9 mouse cellular contexts compared by ENCODE assay signal in genomic region chr3:80958591-80958990, GRCm38 (mm10). TPM values are rescaled to one million over a fixed set of nuclear protein-coding genes. Genes with fewer than 3 reads are reported as not detected.
DNase-seq lines count a peak whose midpoint lies in the region; ATAC-seq lines count a peak whose summit lies in the region.
"Had no signal": no experiment of that assay in that cellular context is flagged by ENCODE, and none has a peak within 500 bp of the region (broad histone marks: within the 10 kb centered on the region; RNA-seq: fewer than 3 reads in every experiment).

No protein-coding gene starts in this region.

- no peaks in the 10 kb centered on the region for H3K36me3 ChIP-seq in forebrain, embryonic 11.5 days (ENCODE audit: control insufficient read depth, insufficient read depth, low read length)
- H3K36me3 ChIP-seq in hindbrain, embryonic 13.5 days = no peaks in the 10 kb centered on the region
- H3K36me3 ChIP-seq: liver, embryonic 13.5 days had no signal

- no peak overlapping the region for H3K4me2 ChIP-seq in forebrain, embryonic 11.5 days (ENCODE audit: low read depth, low read length, severe bottlenecking)
- H3K4me2 ChIP-seq in hindbrain, embryonic 13.5 days = no peak overlapping the region
- H3K4me2 ChIP-seq: liver, embryonic 13.5 days had no signal

- no peak overlapping the region for H3K9ac ChIP-seq in forebrain, embryonic 11.5 days (ENCODE audit: low read length)
- H3K9ac ChIP-seq in hindbrain, embryonic 13.5 days = no peak overlapping the region
- H3K9ac ChIP-seq: liver, embryonic 13.5 days had no signal

- H3K9me3 ChIP-seq in forebrain, embryonic 11.5 days (ENCODE audit: control insufficient read depth, low read length) = no peaks in the 10 kb centered on the region
- no peaks in the 10 kb centered on the region for H3K9me3 ChIP-seq in hindbrain, embryonic 13.5 days
- H3K9me3 ChIP-seq: liver, embryonic 13.5 days had no signal

- no peaks in the 10 kb centered on the region for H3K27me3 ChIP-seq in forebrain, embryonic 11.5 days (ENCODE audit: control insufficient read depth, insufficient read depth, low read length)
- H3K27me3 ChIP-seq in hindbrain, embryonic 13.5 days = no peaks in the 10 kb centered on the region
- H3K27me3 ChIP-seq: liver, embryonic 13.5 days had no signal

- ATAC-seq in forebrain, embryonic 11.5 days (replicated peaks; ENCODE audit: low FRiP score) = peak; percentile 81
- peak; percentile 89 for ATAC-seq in hindbrain, embryonic 13.5 days (ENCODE audit: low FRiP score)
- no peak for ATAC-seq in erythroblast, adult 5-6 weeks (replicated peaks; ENCODE audit: low FRiP score, poor library complexity, severe bottlenecking)

- peak; percentile 83 for DNase-seq in NIH3T3 (ENCODE audit: low read depth)
- peak; percentile 82 for DNase-seq in brain, adult 2 months (ENCODE audit: low read depth, low spot score)
- DNase-seq in forebrain, embryonic 11.5 days (ENCODE audit: low spot score) = peak; percentile 52
- DNase-seq in layer of hippocampus, adult 9-11 months = peak; percentile 59
- peak; percentile 31 for DNase-seq in lung, postnatal 25 days (ENCODE audit: low spot score)
- peak; percentile 75 for DNase-seq in retina, embryonic 14.5 days (ENCODE audit: low spot score)
- DNase-seq: liver, embryonic 13.5 days had no signal

- no peak overlapping the region for H3K4me3 ChIP-seq in forebrain, embryonic 11.5 days (ENCODE audit: low read depth, low read length)
- no peak overlapping the region for H3K4me3 ChIP-seq in hindbrain, embryonic 13.5 days
- H3K4me3 ChIP-seq: liver, embryonic 13.5 days had no signal

- no peaks in the 10 kb centered on the region for H3K4me1 ChIP-seq in forebrain, embryonic 11.5 days (replicated peaks; ENCODE audit: control insufficient read depth, insufficient read depth, low read length)
- H3K4me1 ChIP-seq in hindbrain, embryonic 13.5 days (replicated peaks) = no peaks in the 10 kb centered on the region
- H3K4me1 ChIP-seq: liver, embryonic 13.5 days had no signal

- H3K27ac ChIP-seq in forebrain, embryonic 11.5 days (ENCODE audit: low read depth, low read length) = no peak overlapping the region
- no peak overlapping the region for H3K27ac ChIP-seq in hindbrain, embryonic 13.5 days
- H3K27ac ChIP-seq: liver, embryonic 13.5 days had no signal

- 53% methylated on average over 1 of the region's 1 CpGs for WGBS in forebrain, embryonic 11.5 days
- WGBS in hindbrain, embryonic 13.5 days = 51% methylated on average over 1 of the region's 1 CpGs

RNA-seq across cellular contexts. Expression of gene Glrb, which starts 45.1 kb away (rescaled TPM):
- polyA plus RNA-seq in forebrain, embryonic 11.5 days (2014; fragmentation: Nextera tagmentation; extraction: Ambion mirVana) = 10.9 and 11.0 TPM in 2 replicates
- 21.9 and 23.9 TPM in 2 replicates for polyA plus RNA-seq in hindbrain, embryonic 13.5 days (2015; fragmentation: Nextera tagmentation; extraction: Ambion mirVana)
- total RNA-seq in erythroblast, adult 5-6 weeks (2015; ENCODE audit: low replicate concordance) = not detected in 2 replicates
- total RNA-seq in erythroblast, adult 5-6 weeks (2017; ENCODE audit: low replicate concordance) = not detected in 2 replicates

Comparison
In these comparisons a context has a peak if more than half of its experiments do, and no peak if none do; other contexts are left out.
1. DNase-seq: peak in every context shown above with its lines; median percentile 83 in NIH3T3; 82 in brain, adult 2 months; 75 in retina, embryonic 14.5 days; 59 in layer of hippocampus, adult 9-11 months; 52 in forebrain, embryonic 11.5 days; 31 in lung, postnatal 25 days.